Mouse (Mus musculus): ENCODE data around the gene 4933424G06Rik.
"Not testable (repeated sequence)": the region's sequence is repeated elsewhere in the genome, so short reads cannot be mapped to it uniquely, and the experiment has no call there.

The 4933424G06Rik gene

GRCm38 (mm10) chr1:36709854-36710280 lies at the start of gene 4933424G06Rik:
TSS of gene 4933424G06Rik (plus strand) at chr1:36710149.
- peak; percentile 98 for DNase-seq (ENCODE audit: low spot score in 2 of 2)

DNA sequence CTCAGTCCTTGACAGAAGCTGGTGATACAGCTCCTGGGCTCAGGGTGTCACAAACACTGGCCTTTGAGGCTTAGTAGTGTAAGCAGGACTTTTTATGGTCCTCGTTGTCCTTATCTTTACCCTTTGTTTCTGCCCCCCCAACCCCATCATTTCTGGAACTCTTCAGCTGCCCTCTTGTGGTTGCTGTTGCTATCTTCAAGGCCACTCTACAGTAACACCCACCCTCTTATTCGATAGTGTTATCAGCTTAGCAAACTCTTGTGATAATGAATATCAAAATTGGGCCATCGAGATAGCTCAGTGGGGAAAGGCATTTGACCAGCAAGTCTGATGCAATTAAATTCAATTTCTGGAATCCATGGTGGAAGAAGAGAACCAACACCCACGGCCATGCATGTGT lies 45.5 kb upstream of the 4933424G06Rik start:
- DNase-seq (ENCODE audit: low spot score in 2 of 2), result peak in 1 of 2 experiments; percentile 12

- DNase-seq (ENCODE audit: low spot score in 2 of 2), result no peak
These were observed 44.7 kb upstream of the 4933424G06Rik start for GRCm38 (mm10) chr1:36665165-36665723.

GRCm38 (mm10) chr1:36665934-36666333 lies 44.0 kb upstream of the 4933424G06Rik start:
- no peak for DNase-seq (ENCODE audit: low spot score in 2 of 2)

GRCm38 (mm10) chr1:36668007-36668406 lies 41.9 kb upstream of the 4933424G06Rik start:
- not testable (repeated sequence) for DNase-seq (ENCODE audit: low spot score in 2 of 2)

GRCm38 (mm10) chr1:36670256-36670655 lies 39.7 kb upstream of the 4933424G06Rik start:
- no peak for DNase-seq (ENCODE audit: low spot score in 2 of 2)

DNA sequence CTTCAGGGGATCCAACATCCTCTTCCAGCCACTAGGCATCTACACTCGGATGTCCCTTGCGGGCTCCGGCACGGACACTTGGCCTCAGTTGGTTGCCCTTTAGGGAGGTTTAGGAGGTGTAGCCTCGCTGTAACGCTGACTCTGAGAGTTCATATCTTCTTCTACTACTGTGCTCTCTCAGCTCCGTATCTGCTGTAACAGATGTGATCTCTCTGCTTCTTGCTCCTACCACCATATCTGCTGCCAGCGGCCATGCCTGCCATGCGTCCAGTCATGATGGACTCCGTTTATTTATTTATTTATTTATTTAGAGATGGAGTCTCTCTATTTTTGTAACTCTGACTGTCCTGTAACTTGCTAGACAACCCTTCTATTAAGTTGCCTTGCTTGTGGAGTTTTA lies 38.7 kb upstream of the 4933424G06Rik start:
- no peak for DNase-seq (ENCODE audit: low spot score in 2 of 2)

DNA sequence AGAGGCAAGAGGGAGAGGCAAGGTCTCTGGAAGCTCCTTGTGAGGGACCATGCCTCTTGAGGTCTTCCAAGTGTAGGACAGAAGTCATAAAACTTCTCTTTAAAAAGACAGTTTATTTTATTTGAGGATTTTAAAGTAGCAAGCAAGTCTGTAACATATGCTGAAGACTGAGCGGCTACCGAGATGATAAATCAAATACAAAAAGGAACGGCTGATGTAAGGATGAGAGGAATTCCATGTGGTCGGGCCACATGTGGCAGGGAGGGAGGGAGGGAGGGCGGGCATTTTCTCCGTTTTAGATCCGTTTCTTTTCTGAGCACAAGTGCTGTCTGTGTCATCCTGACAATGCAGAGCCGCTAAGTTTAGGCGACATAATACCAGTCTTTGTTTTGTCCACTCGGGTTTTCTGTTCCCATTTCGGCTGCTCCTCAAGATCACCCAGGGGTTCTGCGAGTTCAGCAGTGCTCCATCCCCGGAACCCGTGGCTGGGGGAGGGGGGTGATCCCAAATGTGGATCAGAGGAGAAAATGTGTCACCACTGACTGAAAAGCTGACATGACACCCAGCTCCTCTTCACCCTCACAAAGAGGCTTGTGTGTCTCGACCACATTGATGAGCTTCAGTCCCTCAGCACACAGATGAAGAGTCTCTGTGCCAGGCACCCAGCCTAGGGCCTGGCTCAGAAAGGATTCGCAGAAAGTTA lies 37.1 kb upstream of the 4933424G06Rik start:
- no peak for DNase-seq (ENCODE audit: low spot score in 2 of 2)

GRCm38 (mm10) chr1:36674936-36675335 lies 35.0 kb upstream of the 4933424G06Rik start:
- no peak for DNase-seq (ENCODE audit: low spot score in 2 of 2)

DNA sequence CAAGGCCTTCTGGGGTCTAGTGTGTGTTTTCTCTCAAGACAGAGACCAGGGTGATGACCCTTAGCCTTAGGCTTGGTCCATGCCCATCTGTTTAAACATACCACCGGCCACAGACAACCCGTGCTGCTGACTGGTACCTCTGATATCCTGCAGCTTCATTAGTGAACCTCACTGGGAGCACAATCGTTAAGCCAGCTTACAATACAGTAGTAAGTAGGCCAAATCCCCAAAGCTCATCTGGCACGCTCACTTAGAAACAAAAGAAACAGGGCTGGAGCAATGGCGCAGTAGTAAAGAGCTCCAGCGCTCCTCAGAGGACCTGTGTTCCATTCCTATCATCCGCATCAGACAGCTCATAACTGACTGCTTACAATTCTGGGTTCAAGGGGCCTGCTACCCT lies 29.1 kb upstream of the 4933424G06Rik start:
- DNase-seq (ENCODE audit: low spot score in 2 of 2), result no peak

DNA sequence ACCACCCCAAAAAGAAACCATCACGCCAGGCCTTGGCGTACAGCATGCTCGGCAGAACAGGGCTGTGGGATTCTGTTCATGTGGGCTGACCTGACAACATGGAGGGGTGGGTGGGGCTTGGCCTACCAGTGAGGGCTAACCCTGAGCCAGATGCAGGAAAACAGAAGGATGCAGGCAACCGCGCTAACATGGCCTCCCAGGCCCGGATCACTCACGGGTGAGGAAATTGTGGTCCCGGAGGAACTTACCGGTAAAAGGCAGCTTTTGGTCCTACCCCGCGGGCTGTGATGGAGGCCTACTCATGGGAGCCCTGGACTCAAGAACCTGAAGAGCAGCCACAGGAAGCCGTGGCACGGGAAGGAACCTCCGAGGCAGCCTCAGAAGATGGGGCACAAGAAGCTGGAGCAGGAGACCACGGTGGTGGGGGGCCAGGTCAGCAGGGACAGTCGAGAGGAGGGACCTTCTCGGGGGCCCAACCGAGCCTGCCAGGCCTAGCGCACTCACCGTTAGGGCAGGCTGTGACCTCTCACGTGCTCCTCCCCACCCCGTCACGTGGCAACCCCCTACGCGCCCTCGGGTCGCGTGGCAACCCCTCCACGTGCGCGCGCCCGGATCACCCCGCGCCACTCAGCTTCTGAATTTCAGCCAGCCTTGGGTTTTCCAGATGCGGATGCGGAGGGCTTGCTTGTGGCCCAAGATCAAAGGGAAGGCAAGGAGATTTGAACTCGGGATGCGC lies 27.2 kb upstream of the 4933424G06Rik start, which contains the start of gene Fam178b:
Gene Fam178b, minus strand, starts transcription at position 564 of the 736 bp plus-strand sequence.
- DNase-seq (ENCODE audit: low spot score in 2 of 2), result no peak

- DNase-seq (ENCODE audit: low spot score in 2 of 2), result peak; percentile 85 to 87
These were observed 26.0 kb upstream of the 4933424G06Rik start for GRCm38 (mm10) chr1:36683810-36684467.

DNA sequence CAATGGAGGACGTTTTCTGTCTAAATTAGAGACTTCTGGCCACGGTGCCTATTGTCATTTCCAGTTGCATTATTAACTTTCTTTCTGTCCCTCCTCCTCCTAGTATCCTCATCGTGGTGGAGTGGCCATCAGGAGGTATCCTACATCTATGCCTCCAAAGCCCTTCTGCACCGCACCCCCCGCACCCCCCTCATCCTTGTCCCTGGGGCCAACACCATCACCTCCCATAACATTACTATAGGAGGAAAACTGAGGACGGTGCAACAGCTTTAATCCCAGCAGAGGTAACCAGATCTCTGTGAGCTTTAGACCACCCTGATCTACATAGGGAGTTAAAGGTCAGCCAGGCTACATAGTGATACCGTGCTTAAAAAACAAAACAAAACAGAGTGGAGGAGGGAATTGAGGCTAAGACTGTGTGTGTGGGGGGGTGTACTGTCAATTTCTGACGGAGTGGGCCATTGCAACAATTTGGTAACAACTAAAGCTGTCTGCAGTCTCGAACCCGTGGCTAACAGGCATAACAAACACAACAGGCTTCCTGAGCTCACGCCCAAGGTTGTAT lies 19.2 kb upstream of the 4933424G06Rik start:
- no peak for DNase-seq (ENCODE audit: low spot score in 2 of 2)

DNA sequence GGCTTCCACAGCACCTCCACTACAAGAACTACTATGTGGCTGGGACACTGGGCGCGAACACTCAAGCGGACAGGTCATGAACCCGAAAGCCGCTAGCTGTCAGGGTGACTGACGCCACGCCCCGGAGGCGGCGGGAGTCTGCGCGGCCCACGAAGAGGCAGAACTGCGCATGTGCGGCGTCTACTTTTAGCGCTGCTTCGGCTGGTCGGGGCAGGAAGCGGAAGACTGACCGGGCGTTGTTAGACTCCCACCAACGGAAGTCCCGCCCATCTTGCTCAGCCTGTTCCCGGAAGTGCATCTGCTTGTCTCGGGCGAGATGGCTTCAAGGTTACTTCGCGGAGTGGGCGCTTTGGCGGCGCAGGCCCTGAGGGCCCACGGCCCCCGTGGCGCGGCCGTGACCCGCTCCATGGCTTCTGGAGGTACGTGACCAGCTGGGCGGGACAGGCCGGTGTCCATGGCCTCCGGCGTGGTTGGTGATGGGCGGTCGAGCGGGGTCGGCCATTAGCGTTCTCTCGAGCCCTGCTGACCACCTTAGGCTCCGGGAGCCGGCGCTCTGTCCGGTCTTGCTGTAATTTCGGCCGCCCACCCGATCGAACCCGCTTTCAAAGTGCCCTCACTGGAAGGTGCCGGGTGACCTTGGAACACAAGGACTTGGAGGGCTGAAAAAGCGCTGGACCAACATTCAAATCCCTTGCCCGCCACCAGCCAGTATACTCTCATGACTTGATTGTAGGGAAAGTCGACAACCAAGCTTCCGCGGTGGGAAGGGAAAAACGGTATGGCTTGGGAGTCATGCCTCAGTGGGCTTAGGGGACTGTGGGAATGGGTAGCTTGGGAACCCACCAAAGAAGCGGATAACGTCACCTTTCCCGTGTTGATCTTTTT lies 18.4 kb upstream of the 4933424G06Rik start, which contains the start of gene Cox5b:
Gene Cox5b, plus strand, starts transcription at position 179 of the 885 bp plus-strand sequence.
- DNase-seq (ENCODE audit: low spot score in 2 of 2), result peak; percentile 96 to 97

- no peak for DNase-seq (ENCODE audit: low spot score in 2 of 2)
These were observed 15.1 kb upstream of the 4933424G06Rik start for GRCm38 (mm10) chr1:36694871-36695270.

GRCm38 (mm10) chr1:36696411-36696810 lies 13.5 kb upstream of the 4933424G06Rik start:
- no peak for DNase-seq (ENCODE audit: low spot score in 2 of 2)

- DNase-seq (ENCODE audit: low spot score in 2 of 2), result no peak
These were observed 12.9 kb upstream of the 4933424G06Rik start for GRCm38 (mm10) chr1:36697030-36697429.

DNA sequence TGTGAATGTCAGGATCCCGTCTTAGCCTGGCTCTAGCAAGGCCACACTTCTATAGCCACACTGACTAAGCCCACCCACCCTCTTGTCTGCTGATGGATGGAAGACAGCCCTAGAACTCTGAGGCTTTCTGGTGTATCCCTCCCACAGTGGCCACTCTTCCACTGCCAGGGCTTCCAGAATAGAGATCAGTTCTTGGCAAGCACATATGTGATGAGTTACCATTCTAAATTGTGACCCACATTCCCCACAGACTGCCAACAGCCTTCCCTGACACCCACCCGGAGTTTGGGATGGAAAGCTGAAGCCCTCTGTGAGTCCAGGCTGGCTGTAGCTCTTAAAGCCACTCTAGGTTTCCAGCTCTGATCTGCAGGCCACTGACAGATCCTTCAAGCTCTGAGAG lies 2.8 kb upstream of the 4933424G06Rik start:
- DNase-seq (ENCODE audit: low spot score in 2 of 2), result peak in 1 of 2 experiments; percentile 50

- no peak for DNase-seq (ENCODE audit: low spot score in 2 of 2)
These were observed 2.2 kb upstream of the 4933424G06Rik start for GRCm38 (mm10) chr1:36707797-36708196.

DNA sequence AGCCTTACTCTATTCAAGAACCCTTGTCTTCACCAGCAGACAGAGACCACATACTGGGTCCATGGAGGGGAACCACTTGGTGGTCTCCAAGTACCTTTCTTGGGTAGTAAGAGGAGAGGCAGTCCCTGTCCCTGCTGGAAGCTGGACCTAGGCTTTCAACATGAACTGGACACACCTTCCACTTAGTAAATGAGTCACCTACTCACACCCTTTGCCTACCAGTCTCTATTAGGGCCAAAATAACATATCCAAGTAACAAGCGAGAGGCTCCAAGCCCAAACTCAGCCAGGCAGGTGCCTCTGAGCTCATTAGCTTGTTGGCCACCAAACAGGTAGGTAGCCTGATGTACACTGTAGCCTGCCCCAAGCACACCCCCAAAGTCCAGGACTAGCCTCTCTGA lies 1.3 kb upstream of the 4933424G06Rik start:
- DNase-seq (ENCODE audit: low spot score in 2 of 2), result no peak
